Mouse (Mus musculus): ENCODE results near the gene Syvn1.

Gene Syvn1

DNA sequence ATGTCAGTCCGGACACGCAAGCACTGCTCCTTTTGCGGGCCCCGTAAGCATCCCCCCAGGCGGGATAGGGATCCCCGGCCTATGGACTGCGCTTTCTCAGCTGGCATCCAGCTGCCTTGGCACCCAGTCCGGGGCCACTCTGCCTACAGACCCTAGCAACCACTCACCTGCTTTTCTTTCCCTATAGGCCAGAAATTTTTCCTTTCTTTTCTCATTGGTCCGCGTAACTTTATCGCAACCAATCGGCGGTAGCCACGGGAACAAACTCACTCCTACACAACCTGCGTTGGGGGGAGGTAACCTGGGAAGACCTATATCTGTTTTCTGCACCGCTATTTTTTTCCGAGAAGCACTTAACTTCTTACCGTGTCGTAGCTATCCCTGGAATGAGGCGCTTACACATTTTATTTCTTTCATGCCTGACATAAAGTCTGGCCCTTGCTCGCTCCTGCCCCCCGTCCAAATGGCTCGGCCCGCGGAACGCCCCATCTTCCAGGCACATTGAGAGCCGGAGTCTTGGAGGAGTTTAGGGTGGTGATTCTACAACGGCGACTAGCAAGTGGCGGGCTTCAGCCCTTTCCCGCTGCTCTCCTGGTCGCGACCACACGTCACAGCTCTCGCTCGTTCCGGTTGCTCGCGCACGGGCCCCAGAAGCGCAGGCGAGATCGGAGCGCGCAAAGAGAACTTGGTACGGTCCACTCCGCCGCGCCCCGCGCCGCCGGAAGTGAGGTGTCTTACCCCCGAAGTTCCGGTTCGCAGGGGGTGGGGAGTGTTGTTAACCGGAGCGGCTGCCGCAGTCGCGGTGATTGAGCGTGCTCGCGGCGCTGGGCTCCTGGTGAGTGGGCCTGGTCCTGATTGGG is at the start of gene Syvn1:
Gene Syvn1, plus strand, starts transcription at position 283 of the 860 bp plus-strand sequence.
- peak; percentile 94 to 96 for DNase-seq (ENCODE audit: low spot score in 2 of 2)

DNA sequence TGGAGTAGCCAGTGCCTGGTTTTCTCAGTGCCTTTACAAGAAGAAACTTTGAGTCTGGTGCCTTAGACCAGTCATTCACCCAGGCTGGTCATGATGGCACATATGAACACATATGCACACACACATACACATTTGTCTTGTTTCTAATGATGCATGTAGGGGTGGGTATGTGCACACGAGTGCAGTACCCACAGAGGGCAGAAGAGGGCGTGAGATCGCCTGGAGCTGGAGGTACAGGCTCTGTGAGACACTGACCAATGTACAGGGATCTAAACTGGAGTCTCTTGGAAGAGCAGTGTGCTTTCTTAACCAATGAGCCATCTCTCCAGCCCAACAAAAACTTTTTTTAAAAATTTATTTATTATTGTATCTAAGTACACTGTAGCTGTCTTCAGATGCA is 48.2 kb upstream of the Syvn1 start:
- DNase-seq (ENCODE audit: low spot score in 2 of 2) = no peak

DNA sequence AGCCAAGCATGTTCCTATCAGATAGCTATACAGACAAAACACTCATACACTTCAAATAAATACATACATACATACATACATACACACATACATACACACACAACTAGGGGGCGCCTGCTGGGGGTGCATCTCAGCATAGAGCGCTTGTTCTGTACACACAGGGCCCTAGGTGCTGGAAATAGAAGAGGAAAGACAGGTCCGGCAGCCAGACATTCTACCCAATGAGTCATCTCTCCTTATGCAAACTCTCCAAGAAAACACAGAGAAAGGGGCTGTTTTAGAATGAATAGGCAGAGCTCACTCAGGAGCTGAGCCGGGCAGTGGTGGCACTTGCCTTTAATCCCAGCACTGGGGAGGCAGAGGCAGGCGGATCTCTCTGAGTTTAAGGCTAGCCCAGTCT is 46.4 kb upstream of the Syvn1 start:
- no peak for DNase-seq (ENCODE audit: low spot score in 2 of 2)

DNA sequence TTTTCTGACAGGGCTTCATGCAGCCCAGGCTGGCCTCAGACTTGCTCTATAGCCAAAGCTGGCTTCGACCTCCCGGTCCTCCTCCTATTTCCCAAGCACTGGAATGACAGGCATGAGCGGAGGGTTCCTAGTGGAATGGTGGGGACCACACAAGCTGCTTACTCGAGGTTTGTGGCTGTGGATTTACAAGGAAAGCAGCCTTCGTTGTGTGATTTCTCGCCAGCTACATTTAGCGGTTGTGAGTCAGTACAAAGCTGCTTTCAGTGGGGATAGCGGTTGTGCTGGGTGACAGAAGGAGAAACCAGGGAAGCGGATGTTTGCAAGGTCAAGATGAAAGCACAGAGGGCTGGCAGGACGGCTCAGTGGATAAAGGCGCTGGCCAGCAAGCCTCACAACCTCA is 40.8 kb upstream of the Syvn1 start:
- no peak for DNase-seq (ENCODE audit: low spot score in 2 of 2)

DNA sequence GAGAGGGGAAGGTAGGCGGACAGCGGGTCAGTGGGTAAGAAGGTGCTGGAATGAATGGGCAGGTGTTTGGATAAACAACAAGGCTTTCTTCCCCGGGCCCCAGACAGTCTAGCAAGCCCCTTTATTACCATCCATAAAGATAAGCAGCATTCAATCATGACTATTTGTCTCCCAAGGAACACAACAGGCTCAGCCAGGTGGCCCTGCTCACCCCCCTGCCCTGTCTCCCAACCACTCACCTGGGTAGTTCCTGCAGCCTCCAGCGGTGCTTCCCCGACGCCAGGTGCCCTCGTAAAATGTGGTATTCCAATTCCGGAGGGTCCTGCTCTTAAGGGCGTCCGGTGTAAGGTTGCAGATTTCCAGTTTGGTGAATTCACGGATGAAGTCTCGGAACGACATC is 39.4 kb upstream of the Syvn1 start:
- DNase-seq (ENCODE audit: low spot score in 2 of 2) = no peak

GRCm38 (mm10) chr19:6009137-6009536 is 37.2 kb upstream of the Syvn1 start:
- no peak for DNase-seq (ENCODE audit: low spot score in 2 of 2)

DNA sequence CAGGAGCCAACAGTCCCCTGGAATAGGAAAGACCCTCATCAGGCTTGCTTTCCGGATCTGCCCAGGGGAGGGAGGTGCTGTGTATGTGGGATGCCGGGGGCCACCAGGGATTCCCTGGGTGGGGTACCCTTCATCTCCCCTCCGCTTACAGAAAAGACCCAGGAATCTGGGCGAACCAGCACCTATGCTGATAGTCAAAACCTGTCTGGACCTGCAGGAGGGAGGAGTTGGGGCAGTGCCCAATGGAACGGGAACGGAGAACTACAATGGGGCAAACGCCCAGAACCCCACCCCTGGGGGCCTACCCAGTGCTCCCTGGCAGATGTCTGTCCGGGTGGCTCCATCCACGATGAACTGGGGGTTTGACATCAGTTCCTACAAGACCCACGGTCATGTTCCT is 32.7 kb upstream of the Syvn1 start:
- no peak for DNase-seq (ENCODE audit: low spot score in 2 of 2)

DNA sequence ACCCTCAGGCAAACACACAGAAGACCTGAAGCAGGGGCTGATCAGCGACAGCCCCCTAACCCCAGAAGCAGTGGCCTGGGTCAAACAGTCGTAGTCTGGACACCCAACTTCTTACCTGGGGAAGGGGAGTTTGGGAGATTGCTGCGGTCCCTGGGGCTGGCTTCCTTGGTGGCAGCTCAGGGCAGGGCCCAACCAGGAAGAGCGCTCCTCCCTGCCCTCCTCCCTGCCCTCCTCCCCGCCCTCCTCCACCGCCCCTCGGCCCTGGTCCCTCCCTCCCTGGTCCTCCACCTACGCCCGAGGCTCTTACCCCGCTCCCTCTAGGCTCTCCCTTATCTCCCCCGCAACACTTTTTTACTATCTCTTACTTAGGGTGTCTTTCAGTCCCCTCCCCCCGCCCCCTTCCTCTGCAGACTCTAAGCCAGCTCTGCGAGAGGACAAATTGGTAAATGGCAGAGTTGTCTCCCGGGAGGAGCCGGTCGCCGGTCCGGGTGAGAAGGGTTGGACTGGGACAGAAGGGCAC is 31.3 kb upstream of the Syvn1 start:
- no peak for DNase-seq (ENCODE audit: low spot score in 2 of 2)

- peak; percentile 75 to 80 for DNase-seq (ENCODE audit: low spot score in 2 of 2)
Observed at GRCm38 (mm10) chr19:6015511-6016315, 30.7 kb upstream of the Syvn1 start, which contains the start of gene Capn1. Gene Capn1 (minus strand): TSS chr19:6015897.

DNA sequence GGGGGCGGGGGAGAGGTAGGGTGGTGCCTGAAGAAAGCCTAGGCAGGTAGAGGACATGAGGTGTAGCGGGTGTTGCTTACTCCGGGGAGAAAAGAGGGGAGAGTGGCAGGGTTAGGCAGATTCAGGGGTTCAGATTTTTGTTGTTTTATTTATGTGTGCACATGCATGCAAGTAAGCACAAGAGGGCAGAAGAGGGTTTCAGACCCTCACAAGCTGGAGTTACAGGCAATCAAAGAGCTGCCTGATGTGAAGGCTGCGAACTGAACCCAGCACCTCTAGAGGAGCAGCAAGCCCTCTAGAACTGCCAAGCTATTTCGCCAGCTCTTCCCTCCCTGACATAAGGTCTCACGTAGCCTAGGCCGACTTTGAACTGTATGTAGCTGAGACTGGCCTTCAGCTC is 29.8 kb upstream of the Syvn1 start:
- no peak for DNase-seq (ENCODE audit: low spot score in 2 of 2)

- DNase-seq (ENCODE audit: low spot score in 2 of 2) = peak; percentile 83 to 89
Observed at GRCm38 (mm10) chr19:6018142-6019089, 28.0 kb upstream of the Syvn1 start.

GRCm38 (mm10) chr19:6020276-6020675 is 26.1 kb upstream of the Syvn1 start:
- DNase-seq (ENCODE audit: low spot score in 2 of 2) = no peak

GRCm38 (mm10) chr19:6023059-6023458 is 23.3 kb upstream of the Syvn1 start:
- DNase-seq (ENCODE audit: low spot score in 2 of 2) = no peak

- no peak for DNase-seq (ENCODE audit: low spot score in 2 of 2)
Observed at GRCm38 (mm10) chr19:6023930-6024329, 22.4 kb upstream of the Syvn1 start.

DNA sequence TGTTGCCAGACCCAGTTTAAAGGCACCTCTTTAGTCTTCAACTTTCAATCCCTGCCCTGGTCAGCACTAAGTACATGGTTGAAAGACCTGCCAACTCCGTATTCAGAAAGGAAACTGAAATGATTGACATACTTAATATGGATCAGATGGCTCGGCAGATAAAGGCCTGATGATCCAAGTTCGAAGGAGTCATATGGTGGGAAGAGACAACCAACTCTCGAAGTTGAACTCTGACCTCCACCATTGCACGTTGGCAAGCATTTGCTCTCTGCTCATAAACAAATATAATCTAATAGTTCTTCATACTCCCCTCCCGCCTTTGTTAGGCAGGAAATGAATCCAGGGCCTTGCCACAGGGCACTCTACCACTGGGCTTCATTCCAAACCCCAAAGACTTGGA is 17.4 kb upstream of the Syvn1 start:
- no peak for DNase-seq (ENCODE audit: low spot score in 2 of 2)

DNA sequence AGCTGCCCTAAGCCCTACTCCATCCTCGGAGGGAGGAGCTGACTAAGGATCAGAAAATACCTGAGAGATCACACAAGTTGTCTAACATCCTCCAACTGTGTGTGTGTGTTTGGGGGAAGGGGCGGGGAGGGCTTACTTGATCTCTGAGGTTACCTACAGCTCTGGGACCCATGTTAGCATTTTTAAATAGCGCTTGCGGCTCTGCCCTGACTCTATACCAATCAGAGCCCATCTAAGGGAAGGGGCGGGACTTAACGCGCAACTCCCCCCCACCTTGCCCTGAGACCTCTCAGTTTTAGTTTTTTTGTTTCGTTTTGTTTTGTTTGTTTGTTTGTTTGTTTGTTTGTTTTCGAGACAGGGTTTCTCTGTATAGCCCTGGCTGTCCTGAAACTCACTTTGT is 16.9 kb upstream of the Syvn1 start:
- no peak for DNase-seq (ENCODE audit: low spot score in 2 of 2)

GRCm38 (mm10) chr19:6030520-6031280 is 15.7 kb upstream of the Syvn1 start:
- DNase-seq (ENCODE audit: low spot score in 2 of 2) = no peak

DNA sequence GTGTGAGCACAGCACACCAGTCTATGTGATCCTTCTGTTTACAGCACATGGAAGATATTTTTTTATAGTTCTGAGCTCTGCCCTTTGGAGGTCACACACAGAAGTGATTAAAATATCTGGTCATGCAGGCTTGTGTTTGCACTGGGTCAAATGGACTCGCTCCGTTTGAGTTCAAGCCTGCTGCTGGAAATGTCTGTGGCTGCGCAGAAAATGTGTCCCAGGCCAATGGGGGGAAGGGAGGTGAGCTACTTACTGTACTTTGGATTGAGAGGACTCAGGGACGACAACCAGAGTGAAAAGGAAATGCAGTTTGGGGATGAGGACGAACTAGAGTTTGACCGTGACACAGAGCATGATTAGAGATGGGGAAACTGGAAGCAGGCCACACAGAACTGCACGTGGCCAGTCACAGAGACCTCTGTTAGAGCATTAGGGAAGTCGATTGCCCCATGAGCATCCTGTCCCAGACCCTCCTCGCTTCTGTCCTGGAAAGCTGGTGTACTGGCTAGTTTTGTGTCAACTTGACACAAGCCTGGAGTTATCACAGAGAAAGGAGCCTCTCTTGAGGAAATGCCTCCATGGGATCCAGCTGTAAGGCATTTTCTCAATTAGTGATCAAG is 10.3 kb upstream of the Syvn1 start:
- no peak for DNase-seq (ENCODE audit: low spot score in 2 of 2)

GRCm38 (mm10) chr19:6037695-6038094 is 8.7 kb upstream of the Syvn1 start:
- DNase-seq (ENCODE audit: low spot score in 2 of 2) = no peak

DNA sequence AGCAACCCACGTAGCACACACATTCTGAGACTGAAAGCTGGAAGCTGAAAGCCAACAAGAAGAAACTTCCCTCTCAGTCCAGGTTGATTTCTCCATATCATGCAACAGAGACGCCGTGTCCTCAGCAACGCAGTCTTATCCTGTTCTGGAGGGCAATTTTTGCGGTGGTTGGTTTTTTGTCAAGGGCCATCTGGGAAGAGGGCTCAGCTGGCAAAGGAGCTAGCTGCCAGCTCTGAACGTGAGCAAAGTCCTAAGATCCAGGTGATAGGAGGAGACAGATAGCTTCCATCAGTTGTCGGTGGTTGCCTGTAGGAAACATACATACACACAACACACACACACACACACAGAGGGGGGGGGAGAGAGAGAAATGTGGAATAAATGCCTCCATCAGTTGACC is 8.1 kb upstream of the Syvn1 start:
- no peak for DNase-seq (ENCODE audit: low spot score in 2 of 2)

Data from right cerebral cortex, postnatal 10 days (tissue).